Comparison of ENCODE assay signal across 14 mouse cellular contexts in genomic region chr1:135581001-135581400, GRCm38 (mm10). TPM values are rescaled to one million over a fixed set of nuclear protein-coding genes. Genes with fewer than 3 reads are reported as not detected.
A peak's percentile ranks its signal among the peaks of the same experiment; 100 is the strongest.
DNase-seq lines count a peak whose midpoint lies in the region; ATAC-seq lines count a peak whose summit lies in the region.
"Had no signal": no experiment of that assay in that cellular context is flagged by ENCODE, and none has a peak within 500 bp of the region (broad histone marks: within the 10 kb centered on the region; RNA-seq: fewer than 3 reads in every experiment).

No protein-coding gene starts in this region.

- H3K4me1 ChIP-seq in forebrain, embryonic 10.5 days: peaks cover 96% of the 10 kb centered on the region
- peaks cover 15% of the 10 kb centered on the region for H3K4me1 ChIP-seq in forebrain, embryonic 11.5 days (replicated peaks; ENCODE audit: control insufficient read depth, insufficient read depth, low read length)
- H3K4me1 ChIP-seq in forebrain, embryonic 12.5 days: peaks cover 81% of the 10 kb centered on the region
- peaks cover 57% of the 10 kb centered on the region for H3K4me1 ChIP-seq in hindbrain, embryonic 16.5 days (ENCODE audit: control insufficient read depth, insufficient read depth, low read depth, low read length)
- H3K4me1 ChIP-seq in neural tube, embryonic 13.5 days (replicated peaks): peaks cover 91% of the 10 kb centered on the region

- H3K4me2 ChIP-seq in forebrain, embryonic 11.5 days (ENCODE audit: low read depth, low read length, severe bottlenecking): no peak overlapping the region
- peak overlapping the region; percentile 95 for H3K4me2 ChIP-seq in forebrain, embryonic 12.5 days
- peak overlapping the region; percentile 86 for H3K4me2 ChIP-seq in hindbrain, embryonic 16.5 days (ENCODE audit: low read length)
- peak overlapping the region; percentile 93 for H3K4me2 ChIP-seq in neural tube, embryonic 13.5 days

- WGBS in forebrain, embryonic 10.5 days: 26% methylated on average over 8 of the region's 8 CpGs
- 25% methylated on average over 8 of the region's 8 CpGs for WGBS in forebrain, embryonic 11.5 days
- 19% methylated on average over 8 of the region's 8 CpGs for WGBS in forebrain, embryonic 12.5 days
- WGBS in hindbrain, embryonic 16.5 days: 14% methylated on average over 8 of the region's 8 CpGs
- WGBS in neural tube, embryonic 13.5 days: 13% methylated on average over 8 of the region's 8 CpGs

- no peaks in the 10 kb centered on the region for H3K9me3 ChIP-seq in forebrain, embryonic 10.5 days
- no peaks in the 10 kb centered on the region for H3K9me3 ChIP-seq in forebrain, embryonic 11.5 days (ENCODE audit: control insufficient read depth, low read length)
- no peaks in the 10 kb centered on the region for H3K9me3 ChIP-seq in forebrain, embryonic 12.5 days
- no peaks in the 10 kb centered on the region for H3K9me3 ChIP-seq in hindbrain, embryonic 16.5 days (ENCODE audit: control insufficient read depth, low read length)
- no peaks in the 10 kb centered on the region for H3K9me3 ChIP-seq in neural tube, embryonic 13.5 days

- no peak overlapping the region for H3K9ac ChIP-seq in forebrain, embryonic 11.5 days (ENCODE audit: low read length)
- no peak overlapping the region for H3K9ac ChIP-seq in forebrain, embryonic 12.5 days
- H3K9ac ChIP-seq in hindbrain, embryonic 16.5 days (ENCODE audit: low read depth, low read length): peak overlapping the region; percentile 35; the same call in 1 of the 2 replicates
- peak overlapping the region; percentile 48 for H3K9ac ChIP-seq in neural tube, embryonic 13.5 days

- H3K4me3 ChIP-seq in forebrain, embryonic 10.5 days: no peak overlapping the region
- H3K4me3 ChIP-seq in forebrain, embryonic 11.5 days (ENCODE audit: low read depth, low read length): no peak overlapping the region
- peak overlapping the region; percentile 17 for H3K4me3 ChIP-seq in forebrain, embryonic 12.5 days (replicated peaks)
- H3K4me3 ChIP-seq in hindbrain, embryonic 16.5 days (ENCODE audit: low read length): peak overlapping the region; percentile 79
- H3K4me3 ChIP-seq in neural tube, embryonic 13.5 days: peak overlapping the region; percentile 80
- H3K4me3 ChIP-seq: myocyte had no signal

- no peak for ATAC-seq in forebrain, embryonic 11.5 days (replicated peaks; ENCODE audit: low FRiP score)
- no peak for ATAC-seq in forebrain, embryonic 12.5 days (ENCODE audit: low FRiP score)
- ATAC-seq in hindbrain, embryonic 16.5 days: no peak
- ATAC-seq in neural tube, embryonic 13.5 days (ENCODE audit: low read depth): no peak

- peak overlapping the region; percentile 51; the same call in 1 of the 2 replicates for H3K27ac ChIP-seq in forebrain, embryonic 10.5 days
- no peak overlapping the region for H3K27ac ChIP-seq in forebrain, embryonic 11.5 days (ENCODE audit: low read depth, low read length)
- H3K27ac ChIP-seq in forebrain, embryonic 12.5 days: no peak overlapping the region
- peak overlapping the region; percentile 19; the same call in 1 of the 2 replicates for H3K27ac ChIP-seq in hindbrain, embryonic 16.5 days (ENCODE audit: low read depth, low read length)
- no peak overlapping the region for H3K27ac ChIP-seq in neural tube, embryonic 13.5 days (replicated peaks)

- H3K27me3 ChIP-seq in forebrain, embryonic 10.5 days (ENCODE audit: poor library complexity, severe bottlenecking): peaks cover 28% of the 10 kb centered on the region
- H3K27me3 ChIP-seq in forebrain, embryonic 11.5 days (ENCODE audit: control insufficient read depth, insufficient read depth, low read length): no peaks in the 10 kb centered on the region; the same call in 1 of the 2 replicates
- H3K27me3 ChIP-seq in forebrain, embryonic 12.5 days: no peaks in the 10 kb centered on the region
- H3K27me3 ChIP-seq in hindbrain, embryonic 16.5 days (replicated peaks; ENCODE audit: control insufficient read depth, insufficient read depth, low read length): no peaks in the 10 kb centered on the region
- H3K27me3 ChIP-seq in neural tube, embryonic 13.5 days: no peaks in the 10 kb centered on the region

- H3K36me3 ChIP-seq in forebrain, embryonic 10.5 days (replicated peaks): peaks cover 7% of the 10 kb centered on the region; the same call in 1 of the 2 replicates
- no peaks in the 10 kb centered on the region; the same call in 1 of the 2 replicates for H3K36me3 ChIP-seq in forebrain, embryonic 11.5 days (ENCODE audit: control insufficient read depth, insufficient read depth, low read length)
- H3K36me3 ChIP-seq in forebrain, embryonic 12.5 days (replicated peaks): no peaks in the 10 kb centered on the region
- no peaks in the 10 kb centered on the region for H3K36me3 ChIP-seq in hindbrain, embryonic 16.5 days (ENCODE audit: control insufficient read depth, insufficient read depth, low read length)
- H3K36me3 ChIP-seq in neural tube, embryonic 13.5 days: no peaks in the 10 kb centered on the region

- DNase-seq in forebrain, embryonic 10.5 days (ENCODE audit: extremely low spot score, low spot score): peak; percentile 35
- no peak for DNase-seq in forebrain, embryonic 11.5 days (ENCODE audit: low spot score)
- DNase-seq in liver: no peak
- no peak for DNase-seq in kidney, adult 18-20 months
- DNase-seq in right cerebral cortex, postnatal 14 days: no peak
- DNase-seq: adrenal gland, postnatal 25 days; cerebellum, adult 2 months; gastrocnemius, postnatal 14 days; heart, postnatal 10 days; kidney, adult 2 months had no signal

RNA-seq across cellular contexts. Expression of gene Nav1, which starts 26.1 kb away (rescaled TPM):
- 25.3 and 28.4 TPM in 2 replicates for polyA plus RNA-seq in forebrain, embryonic 10.5 days (2016; fragmentation: Nextera tagmentation; extraction: Ambion mirVana)
- 23.4 and 26.9 TPM in 2 replicates for polyA plus RNA-seq in forebrain, embryonic 11.5 days (2014; fragmentation: Nextera tagmentation; extraction: Ambion mirVana)
- 32.4 and 37.9 TPM in 2 replicates for polyA plus RNA-seq in forebrain, embryonic 12.5 days (2016; fragmentation: Nextera tagmentation; extraction: Ambion mirVana)
- 48.8 and 50.1 TPM in 2 replicates for polyA plus RNA-seq in hindbrain, embryonic 16.5 days (2015; fragmentation: Nextera tagmentation; extraction: Ambion mirVana)
- polyA plus RNA-seq in neural tube, embryonic 13.5 days (2015; fragmentation: Nextera tagmentation; extraction: Ambion mirVana): 34.9 and 38.6 TPM in 2 replicates

Comparison
In these comparisons a context has a peak if more than half of its experiments do, and no peak if none do; other contexts are left out.
1. H3K27ac ChIP-seq: peak in forebrain, embryonic 10.5 days (single experiment) and hindbrain, embryonic 16.5 days (single experiment); none in forebrain, embryonic 11.5 days (single experiment), forebrain, embryonic 12.5 days (single experiment) and neural tube, embryonic 13.5 days (single experiment).
2. H3K4me3 ChIP-seq: peak in forebrain, embryonic 12.5 days (single experiment), hindbrain, embryonic 16.5 days (single experiment) and neural tube, embryonic 13.5 days (single experiment); none in forebrain, embryonic 10.5 days (single experiment) and forebrain, embryonic 11.5 days (single experiment).
3. H3K9ac ChIP-seq: peak in hindbrain, embryonic 16.5 days (single experiment) and neural tube, embryonic 13.5 days (single experiment); none in forebrain, embryonic 11.5 days (single experiment) and forebrain, embryonic 12.5 days (single experiment).